Mouse (Mus musculus): ENCODE data around the gene Dand5.
A peak's percentile ranks its signal among the peaks of the same experiment; 100 is the strongest.

Dand5 gene

DNA sequence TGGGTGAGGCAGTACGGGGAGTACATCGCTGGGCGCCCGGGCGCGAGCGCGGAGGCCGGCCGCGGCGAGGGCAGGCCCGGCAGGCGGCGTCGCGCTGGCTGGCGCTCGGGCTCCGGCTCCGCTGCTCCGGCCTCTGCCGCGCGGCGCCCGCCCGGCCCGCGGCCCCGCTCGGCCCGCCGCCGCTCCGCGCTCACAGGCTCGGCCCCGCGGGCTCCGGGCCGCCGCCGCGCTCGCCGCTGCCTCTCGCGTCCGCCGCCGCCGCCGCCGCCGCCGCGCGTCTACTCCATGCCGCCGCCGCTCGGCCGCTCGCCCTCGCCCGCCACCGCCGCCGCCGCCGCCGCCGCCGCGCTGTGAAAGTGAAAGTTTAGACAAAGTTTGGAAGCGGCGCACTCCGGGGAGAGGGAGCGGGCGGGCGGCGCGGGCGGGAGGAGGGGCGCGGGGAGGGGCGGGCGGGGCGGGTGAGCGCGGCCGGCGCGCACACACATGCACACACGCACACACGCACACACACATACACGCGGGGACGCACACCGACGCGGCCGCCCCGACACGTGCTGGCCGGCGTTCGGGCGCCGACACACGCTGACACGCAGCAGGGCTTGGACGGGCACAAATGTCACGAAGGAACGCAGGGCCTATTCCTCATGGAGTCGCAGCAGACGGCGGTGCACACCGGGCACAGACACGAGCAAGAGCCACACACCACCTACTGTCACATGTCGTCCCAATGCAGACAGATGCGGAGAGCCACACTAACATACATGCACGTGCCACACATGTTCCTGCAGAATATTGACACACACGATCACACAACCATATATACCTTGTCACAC lies 22.4 kb downstream of the Dand5 start, which contains the start of gene Nfix:
Gene Nfix (minus strand): TSS at position 346 of the 833 bp plus-strand sequence.
- peak in 1 of 2 experiments; percentile 45 for DNase-seq (ENCODE audit: low spot score in 2 of 2)

DNA sequence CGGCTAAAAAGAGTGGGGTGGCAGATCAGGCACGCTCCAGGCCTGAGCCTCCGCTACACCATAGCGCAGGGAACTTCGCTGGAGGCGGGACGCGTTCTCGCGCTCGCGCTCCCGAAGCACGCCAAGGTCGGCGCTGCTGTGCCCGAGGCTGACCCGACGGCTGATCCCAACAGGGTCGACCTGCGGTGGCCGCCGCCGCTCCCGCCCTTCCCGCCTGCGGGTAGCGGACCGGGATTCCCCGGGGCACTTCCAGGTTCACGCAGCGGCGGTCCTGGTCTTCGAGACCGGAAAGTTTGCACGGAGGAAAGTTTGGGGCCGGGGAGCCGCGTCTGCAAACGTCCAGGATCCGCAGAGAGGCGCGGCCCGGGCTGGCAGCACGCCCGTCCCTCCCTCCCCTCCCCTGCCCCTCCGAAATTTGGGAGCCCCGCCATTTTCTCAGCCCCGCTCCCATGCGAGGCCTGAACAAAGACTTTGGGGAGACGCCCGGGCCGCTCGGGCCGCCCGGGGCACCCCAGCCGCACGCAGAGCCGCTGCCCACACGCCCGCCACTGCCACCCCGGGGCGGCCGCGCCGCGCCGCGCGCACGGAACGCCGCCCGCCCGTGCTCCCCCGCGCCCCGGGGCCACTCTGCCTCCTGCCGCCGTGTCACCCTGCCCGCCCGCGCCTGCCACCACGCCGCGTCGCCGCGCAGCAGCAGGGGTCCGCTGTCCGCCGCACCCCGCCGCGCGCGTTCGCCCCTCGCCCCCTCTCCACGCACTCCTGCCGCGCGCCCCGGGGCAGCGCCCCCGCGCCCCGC lies 23.3 kb downstream of the Dand5 start:
- peak in 1 of 2 experiments; percentile 39 for DNase-seq (ENCODE audit: low spot score in 2 of 2)

- DNase-seq (ENCODE audit: low spot score in 2 of 2) = peak in 1 of 2 experiments; percentile 21
Measured at GRCm38 (mm10) chr8:84798446-84799135, 24.0 kb downstream of the Dand5 start.

DNA sequence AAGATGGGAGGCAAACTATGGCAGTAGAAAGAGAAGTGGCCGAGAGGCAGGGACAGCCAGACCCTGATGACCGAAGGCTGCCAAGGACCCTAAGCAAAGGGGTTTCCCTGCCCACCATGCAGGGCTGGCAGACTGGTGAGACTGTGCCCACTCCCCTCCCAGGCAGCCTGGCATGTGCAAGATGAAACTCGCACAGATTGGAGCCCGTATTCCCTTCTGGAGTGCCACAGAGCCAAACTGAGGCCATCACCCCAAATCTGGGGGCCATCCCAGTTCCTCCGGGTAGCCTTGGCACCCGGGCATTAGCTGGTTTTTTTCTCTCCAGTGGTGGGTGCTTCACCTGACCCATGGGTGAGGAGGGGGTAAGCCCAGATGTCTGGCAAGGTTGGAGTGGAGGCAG lies 24.7 kb downstream of the Dand5 start:
- DNase-seq (ENCODE audit: low spot score in 2 of 2) = peak in 1 of 2 experiments; percentile 4

DNA sequence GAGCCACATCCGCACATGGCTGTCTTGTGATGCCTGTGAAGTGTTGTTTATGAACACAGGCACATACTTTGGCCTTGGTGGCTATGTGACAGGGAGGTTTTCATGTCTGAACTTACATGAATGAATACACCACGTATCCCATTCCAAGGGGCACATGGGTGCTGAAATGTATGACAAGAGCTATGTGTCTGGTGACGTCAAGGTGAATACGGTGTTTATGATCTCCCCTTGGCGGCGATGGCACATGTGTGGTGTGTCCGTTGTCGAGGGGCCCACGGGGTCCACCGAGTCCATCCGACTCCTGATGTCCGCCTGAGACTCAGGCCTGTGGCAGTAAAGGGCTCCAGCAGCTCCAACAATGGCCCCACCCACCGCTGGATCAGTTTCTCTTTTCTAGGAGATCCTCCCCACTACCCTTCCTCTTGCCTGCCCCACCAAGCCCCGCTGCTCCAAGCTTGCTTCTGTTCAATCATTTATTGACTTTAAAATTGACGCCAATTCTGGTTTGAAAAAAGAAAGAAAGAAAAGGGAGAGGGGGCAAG lies 25.3 kb downstream of the Dand5 start:
- peak in 1 of 2 experiments; percentile 8 for DNase-seq (ENCODE audit: low spot score in 2 of 2)

DNA sequence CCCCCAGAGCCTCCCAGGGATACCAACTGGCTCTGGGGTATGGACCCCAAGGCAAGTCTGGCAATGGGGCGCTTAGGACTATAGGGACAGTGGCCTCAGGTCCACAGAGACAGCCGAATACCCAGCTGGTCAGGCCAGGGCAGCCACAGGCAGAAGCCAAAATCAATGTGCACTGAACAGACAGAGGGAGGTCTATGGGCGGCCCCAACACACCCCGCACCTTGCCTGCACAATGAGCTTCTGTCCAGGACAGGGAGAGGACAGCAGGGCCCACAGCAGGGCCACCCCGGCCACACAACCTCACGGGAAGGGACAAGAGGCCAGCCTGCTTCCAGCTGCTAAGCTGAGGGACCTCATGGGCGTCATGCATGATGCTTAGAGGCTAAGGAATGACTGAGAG lies 28.1 kb downstream of the Dand5 start:
- no peak for DNase-seq (ENCODE audit: low spot score in 2 of 2)

GRCm38 (mm10) chr8:84793791-84794485 lies 28.7 kb downstream of the Dand5 start:
- DNase-seq (ENCODE audit: low spot score in 2 of 2) = peak in 1 of 2 experiments; percentile 78

DNA sequence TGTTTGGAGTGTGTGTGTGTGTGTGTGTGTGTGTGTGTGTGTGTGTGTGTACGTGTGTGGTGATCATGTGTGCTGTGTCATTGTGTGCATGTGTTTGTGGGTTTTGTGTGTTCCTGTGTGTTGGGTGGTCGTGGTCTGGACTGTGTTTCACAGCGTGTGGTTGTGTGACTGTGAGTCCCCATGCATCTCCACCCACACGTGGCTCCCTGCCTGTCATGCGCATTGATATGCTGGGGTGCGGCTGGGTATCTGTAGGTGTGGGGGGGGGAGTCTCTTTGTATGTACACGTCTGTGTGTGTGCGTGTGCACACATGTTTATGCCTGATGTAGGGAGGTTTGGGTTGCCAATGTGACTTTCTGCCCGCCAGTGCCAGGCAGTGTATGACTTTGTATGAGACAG lies 29.5 kb downstream of the Dand5 start:
- DNase-seq (ENCODE audit: low spot score in 2 of 2) = no peak

DNA sequence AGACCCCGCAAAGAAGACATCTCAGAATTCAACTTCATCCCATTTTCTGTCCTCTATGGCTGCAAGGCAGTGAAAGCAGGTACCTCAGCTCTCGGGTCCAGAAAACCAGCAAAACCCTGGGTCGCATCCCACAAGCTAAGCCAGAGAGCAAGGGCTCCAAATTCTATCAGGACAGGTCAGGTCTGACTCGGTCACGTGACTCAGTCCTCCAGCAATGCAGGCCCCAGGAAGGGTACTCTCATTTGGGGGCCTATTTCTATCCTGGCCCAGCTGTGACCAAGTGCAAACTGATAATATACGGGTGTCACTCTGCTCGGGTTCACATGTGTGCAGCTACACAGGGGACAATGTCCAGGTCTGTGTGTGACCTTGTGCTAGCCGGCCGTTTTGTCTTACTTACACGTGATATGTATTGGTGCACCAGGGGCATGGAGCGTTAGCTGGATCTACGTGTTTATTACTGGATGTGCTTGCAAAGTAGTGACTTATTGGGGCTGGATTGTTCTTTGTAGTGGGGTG lies 30.1 kb downstream of the Dand5 start:
- DNase-seq (ENCODE audit: low spot score in 2 of 2) = no peak

GRCm38 (mm10) chr8:84790537-84790936 lies 32.1 kb downstream of the Dand5 start:
- DNase-seq (ENCODE audit: low spot score in 2 of 2) = no peak

DNA sequence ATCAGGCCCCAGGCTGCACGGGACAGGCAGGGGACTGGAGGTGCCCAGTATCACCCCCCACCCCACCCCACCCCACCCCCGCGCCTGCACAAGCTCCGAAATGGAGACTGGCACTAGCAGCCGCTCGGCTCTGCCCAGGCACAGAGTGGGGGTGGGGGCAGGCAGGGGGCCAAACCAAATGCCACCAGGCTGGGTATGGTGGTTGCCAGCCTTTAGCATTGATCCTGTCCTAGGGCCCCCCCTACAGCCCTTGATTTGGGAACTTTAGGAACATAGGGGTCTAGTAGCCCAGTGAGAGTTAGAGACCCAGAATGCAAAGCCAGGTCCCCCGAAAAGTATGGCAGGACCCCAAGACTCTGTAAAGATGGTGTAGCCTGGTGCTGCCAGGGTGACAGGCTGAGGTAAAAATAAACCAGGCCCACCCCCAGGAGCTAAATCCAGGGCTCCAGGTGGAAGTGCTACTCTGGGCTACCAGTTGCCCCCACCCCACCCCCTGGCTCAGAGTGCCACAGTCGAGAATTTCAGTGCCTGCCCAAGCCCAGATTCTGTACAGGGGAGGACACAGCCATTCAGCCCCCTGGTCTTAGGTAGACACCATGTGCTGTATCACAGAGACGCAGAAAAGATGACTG lies 32.7 kb downstream of the Dand5 start:
- no peak for DNase-seq (ENCODE audit: low spot score in 2 of 2)

DNA sequence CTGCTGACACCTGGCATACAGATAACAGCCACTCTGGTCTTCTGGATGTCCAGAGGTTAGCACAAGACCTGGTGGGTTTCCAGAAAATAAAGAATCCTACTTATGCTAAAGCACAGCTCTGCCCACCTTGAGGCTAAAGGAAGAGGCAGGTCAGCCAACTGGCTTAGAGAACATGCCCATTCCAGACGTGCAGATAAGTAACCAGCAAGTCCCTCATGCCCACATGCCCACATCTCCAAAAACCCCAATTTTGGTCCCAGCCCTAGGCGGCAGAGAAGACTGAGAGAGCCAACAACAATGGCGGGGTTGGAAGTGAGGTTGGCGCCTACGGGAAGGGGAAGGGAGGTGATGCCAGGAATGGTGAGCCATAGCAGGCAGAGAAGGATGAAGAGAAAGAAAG lies 33.3 kb downstream of the Dand5 start:
- no peak for DNase-seq (ENCODE audit: low spot score in 2 of 2)

GRCm38 (mm10) chr8:84788896-84789295 lies 33.7 kb downstream of the Dand5 start:
- no peak for DNase-seq (ENCODE audit: low spot score in 2 of 2)

- no peak for DNase-seq (ENCODE audit: low spot score in 2 of 2)
Measured at GRCm38 (mm10) chr8:84787523-84788302, 34.9 kb downstream of the Dand5 start.

DNA sequence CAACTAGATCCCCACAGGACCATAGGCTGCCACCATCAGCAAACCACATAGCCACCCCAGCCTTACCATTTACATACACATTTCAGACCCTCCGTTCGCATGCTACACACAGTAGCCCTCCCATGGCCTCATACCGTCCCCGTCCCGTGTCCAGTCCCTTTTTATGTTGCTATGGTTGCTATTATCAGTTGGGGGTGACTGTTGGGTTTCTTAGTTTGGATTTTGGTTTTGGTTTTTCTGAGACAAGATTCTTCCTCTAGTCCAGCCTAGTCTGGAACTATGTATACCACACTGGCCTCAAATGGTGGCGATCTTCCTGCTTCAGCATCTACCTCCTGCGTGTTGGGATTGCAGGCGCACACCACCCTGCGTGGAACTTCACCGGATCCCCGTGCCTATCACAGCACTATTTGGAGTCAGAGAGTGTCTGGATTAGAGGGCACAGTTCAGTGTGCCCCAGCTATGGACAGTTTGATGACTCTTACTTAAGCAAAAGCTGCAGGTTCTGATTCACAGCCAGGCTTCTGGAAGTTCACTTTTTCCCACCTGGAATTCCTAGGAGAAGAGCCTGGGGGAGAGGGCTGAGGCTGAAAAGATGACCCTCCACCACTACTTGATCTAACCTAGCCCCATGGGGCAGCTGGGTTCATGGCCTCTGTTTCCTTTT lies 35.7 kb downstream of the Dand5 start:
- no peak for DNase-seq (ENCODE audit: low spot score in 2 of 2)

- no peak for DNase-seq (ENCODE audit: low spot score in 2 of 2)
Measured at GRCm38 (mm10) chr8:84785756-84786677, 36.6 kb downstream of the Dand5 start.

- DNase-seq (ENCODE audit: low spot score in 2 of 2) = no peak
Measured at GRCm38 (mm10) chr8:84785506-84785755, 37.2 kb downstream of the Dand5 start.

Data from left cerebral cortex, adult 9 months (tissue).